Mouse (Mus musculus) adrenal gland, postnatal 25 days (tissue): Measurements from ENCODE around the gene Snx9. TPM values are rescaled to one million over a fixed set of nuclear protein-coding genes. Genes with fewer than 3 reads are reported as not detected.

ENCODE experiments used
- DNase-seq: peaks from one replicate; pipeline ENCODE4 v3.0.0; 2021; ENCODE audit warnings: mixed read lengths
- total RNA-seq: library from RNA; stranded (reverse); gene quantifications from 2 replicates; pipeline ENCODE4 v1.2.3, GENCODE M21; 2021

Gene Snx9
- total RNA-seq, 1 experiment from 2014 or later = 51.3 TPM

DNA sequence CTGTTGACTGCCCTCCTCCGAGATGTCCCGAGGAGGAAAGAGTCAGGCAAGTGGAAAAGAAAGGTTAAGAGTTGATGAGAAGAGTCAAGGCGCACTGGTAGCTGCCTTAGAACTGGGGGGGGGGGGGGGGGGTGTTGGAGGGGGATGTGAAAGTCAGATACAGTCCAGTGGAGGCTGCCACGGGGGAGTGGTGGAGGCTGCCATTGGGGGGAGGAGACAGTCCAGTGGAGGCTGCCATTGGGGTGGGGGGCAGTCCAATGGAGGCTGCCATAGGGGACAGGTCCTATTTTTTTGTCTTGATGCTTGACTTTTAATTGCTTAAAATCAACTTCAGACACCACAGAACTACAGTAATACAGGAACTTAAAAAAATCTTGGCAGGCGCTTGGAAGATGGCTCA, 91.0 kb downstream of the Snx9 start:
- DNase-seq = no peak

DNA sequence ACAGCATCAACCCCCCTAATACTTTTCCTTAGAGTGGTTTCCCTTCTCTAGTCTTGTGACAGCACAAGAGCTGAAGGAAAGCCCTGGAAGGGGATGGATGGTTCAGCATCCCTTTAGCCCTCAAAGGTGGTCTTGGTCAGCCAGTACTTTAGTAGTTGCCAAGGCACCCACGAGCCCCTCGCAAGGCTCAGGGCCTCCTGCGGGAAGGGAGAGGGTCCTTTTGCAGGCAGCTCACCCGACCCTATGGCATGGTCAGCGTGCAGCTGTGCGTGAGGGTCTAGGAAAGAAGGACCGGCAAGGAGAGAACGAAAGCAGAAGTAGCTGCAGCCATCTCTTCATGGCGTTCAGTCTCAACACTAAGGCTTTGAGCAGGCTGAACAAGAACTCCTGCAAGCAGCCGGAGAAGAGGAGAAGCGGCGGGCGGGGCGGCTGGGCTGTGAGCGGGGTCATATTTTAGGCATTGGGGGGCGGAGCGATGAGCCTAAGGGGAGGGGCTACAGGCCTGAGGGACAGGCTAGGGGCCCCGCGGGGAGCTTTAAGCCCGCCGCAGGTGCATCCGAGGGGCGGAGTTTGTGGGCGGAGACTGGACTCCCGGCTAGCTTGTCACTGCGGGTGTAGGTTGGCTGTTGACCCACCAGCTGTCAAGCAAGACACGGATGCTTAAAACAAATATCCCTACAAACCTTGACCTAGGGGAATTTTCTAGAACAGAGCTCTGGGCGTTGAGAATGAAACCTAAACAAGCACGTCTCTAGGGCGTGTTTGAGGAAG, 93.6 kb downstream of the Snx9 start:
- peak; percentile 81 for DNase-seq

DNA sequence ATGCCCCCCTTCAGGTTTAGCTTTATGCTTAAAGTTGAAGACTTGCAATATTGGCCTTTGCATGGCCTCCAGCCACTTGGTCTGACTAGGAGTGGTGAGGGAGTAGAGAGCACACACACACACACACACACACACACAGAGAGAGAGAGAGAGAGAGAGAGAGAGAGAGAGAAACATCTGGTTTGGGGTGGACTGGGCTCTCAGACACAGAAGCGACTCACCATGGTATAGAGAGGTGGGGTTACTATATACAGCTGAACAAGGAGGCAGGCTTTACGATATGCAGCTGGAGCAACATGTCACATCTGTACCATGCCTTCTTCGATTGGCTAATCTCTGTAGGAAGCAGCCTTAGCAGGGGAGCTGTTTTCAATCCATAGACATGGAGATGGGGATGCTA, 94.6 kb downstream of the Snx9 start:
- DNase-seq = no peak

DNA sequence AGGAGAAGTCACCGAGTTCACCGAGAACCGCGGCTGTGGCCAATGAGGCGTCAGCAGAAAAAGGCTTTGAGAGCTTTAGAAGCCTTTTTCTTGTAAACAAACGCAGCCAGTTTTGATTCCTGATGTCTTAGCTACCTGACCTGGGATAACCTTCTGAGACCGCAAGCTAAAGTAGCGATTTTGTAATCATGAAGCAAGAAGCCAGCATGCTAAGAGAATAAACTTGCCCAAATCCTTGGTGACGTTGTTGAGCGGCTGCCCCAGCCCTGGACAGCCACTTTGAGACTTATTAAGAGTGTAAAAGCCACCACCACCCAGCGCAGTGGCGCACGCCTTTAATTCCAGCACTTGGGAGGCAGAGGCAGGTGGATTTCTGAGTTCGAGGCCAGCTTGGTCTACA, 95.1 kb downstream of the Snx9 start:
- no peak for DNase-seq

DNA sequence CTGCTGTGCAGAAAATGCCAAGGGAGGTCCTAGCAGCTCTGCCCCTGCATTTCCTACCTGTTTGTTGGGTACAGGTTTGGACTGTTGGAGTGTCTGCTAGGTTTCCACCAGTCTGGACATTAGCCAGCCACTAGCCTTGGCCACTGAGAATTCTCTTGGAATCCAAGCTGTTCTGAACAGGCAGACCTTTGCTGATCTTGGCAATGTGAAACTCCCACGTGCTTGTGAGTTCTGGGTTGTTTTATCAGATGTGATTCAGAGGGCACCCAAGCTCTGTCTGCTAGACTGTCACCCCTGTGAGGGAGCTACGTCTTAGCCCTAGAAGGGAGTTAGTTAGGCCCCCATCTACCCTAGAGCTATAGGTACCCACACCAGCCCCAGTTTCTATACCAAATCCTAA, 96.3 kb downstream of the Snx9 start:
- peak; percentile 32 for DNase-seq

DNA sequence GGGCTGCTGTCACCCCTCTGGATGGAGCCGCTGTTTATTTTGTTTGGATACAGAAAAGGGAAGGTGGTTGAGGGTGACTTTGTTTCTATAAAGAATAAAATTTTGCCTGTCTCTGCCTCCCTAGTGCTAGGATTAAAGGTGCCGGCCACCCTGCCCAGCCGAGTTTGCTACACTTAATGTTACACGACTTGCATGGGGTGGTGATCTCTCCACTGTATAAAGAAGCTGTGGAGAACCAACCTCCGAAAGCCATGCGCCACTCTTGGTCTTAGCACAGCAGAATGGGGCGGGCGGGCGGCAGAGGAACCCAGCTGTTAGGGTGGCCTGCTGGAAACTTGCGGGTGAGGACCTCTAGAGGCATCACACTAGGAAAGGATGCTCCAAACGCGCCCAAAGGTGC, 98.7 kb downstream of the Snx9 start:
- no peak for DNase-seq

GRCm38 (mm10) chr17:5940792-5941191, 99.7 kb downstream of the Snx9 start:
- DNase-seq = peak; percentile 89

DNA sequence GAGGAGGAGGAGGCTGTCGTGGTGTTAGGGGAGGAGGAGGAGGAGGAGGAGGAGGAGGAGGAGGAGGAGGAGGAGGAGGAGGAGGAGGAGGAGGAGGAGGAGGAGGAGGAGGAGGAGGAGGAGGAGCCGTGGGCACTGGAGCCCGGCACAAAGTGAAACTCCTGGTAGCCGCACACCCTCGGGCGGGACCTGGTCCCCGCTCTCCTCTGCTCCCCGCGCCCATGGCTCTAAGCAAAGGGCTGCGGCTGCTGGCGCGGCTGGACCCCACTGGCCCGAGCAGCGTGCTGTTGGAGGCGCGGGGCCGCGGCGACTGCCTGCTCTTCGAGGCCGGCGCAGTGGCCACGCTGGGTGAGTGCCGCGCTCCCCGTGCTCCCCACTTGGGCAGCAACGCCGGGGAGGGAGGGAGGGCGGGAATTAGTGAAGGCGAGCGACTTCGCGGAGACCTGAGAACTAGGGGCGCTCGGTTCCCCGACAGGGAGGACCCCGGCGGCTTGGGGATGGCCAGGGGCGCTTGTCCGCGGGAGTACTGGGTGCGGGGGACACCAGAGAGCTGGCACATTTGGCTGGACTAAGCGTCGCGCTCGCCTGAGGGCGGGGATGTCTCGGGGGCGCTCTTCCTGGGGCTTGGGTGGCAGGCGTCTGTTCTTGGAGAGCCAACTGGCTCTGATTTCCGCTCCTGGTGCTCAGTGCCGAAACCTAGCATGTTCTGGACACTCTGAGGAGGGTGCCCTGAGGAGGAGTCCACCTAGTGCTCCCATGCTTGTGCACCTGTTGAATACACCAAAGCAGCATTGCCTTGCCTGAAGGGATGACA, 100.3 kb downstream of the Snx9 start, which contains the start of gene Synj2:
Synj2 (plus strand) TSS at position 51 of the 814 bp plus-strand sequence.
- peak; percentile 68 for DNase-seq

GRCm38 (mm10) chr17:5942156-5942555, 101.0 kb downstream of the Snx9 start:
- DNase-seq = no peak

- DNase-seq = no peak
Observed at GRCm38 (mm10) chr17:5943053-5943452, 101.9 kb downstream of the Snx9 start.

GRCm38 (mm10) chr17:5947039-5947438, 105.9 kb downstream of the Snx9 start:
- DNase-seq = no peak

- no peak for DNase-seq
Observed at GRCm38 (mm10) chr17:5952455-5952854, 111.3 kb downstream of the Snx9 start.

DNA sequence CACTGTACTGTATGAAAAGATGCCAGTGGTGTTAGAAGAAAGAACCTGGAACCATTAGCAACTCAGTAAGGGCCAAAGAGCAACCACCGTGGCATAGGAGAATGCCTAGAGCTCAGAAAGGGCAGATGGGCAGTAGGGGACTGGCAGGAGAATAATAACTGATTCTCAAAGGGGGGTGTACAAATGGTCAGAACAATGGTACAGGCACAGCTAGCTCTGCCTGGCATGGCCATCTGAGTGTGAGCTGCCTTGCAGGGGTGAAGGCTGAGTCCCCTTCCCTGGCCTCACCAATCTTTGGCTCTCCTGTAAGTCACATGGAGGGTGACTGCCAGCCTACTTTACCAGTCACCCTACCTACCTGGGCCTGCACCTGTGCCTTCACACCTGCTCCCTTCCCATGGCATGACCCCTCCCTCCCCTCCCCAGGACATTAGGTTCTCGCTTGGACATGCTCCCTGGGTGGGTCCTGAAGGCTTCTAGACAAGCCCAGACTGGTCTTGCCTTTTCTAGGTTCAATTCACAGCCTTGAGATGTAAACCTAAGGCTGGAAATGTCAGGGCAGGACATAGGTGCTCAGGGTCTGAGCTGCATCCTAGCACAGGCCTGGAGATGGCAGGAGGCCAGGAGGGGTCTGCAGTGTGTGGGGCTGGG, 115.3 kb downstream of the Snx9 start:
- DNase-seq = no peak

GRCm38 (mm10) chr17:5957097-5957496, 116.0 kb downstream of the Snx9 start:
- no peak for DNase-seq

DNA sequence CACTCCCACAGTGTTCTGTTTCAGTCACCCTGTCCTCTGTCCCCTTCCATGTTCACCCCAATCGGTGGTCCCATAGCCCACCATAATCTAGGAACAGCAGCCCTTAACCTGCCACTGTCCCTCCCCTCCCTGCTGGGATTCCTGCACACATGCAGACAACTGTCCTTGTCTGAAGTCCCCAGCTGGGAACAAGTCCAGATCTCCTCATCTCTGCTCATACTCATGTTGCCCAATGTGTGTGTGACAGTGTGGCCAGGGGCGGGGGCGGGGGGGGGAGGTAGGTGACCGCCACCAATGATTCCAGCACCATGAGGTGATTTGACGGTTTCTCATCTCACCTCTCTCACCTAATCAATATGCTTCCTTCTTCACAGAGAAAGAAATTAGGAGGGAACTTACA, 117.1 kb downstream of the Snx9 start:
- no peak for DNase-seq

DNA sequence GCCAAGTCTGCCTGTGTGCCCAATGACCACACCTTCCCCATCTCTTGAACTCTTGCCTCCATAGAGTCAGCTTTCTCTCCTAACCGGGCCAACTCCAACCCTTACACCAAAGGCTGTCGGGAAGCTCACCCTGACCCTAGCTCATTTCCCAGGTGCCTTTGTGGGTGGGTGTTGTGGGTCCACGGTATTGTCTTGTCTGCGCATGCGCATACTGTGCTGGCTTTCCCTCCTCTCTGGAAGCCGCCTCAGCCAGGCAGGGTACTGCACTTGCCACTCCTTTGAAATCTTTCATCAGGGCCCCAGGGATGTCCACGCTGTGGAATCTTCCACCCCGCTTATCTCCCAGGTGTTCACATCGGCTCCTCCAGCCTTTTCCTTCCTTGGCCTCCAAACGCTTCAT, 117.5 kb downstream of the Snx9 start:
- DNase-seq = no peak

DNA sequence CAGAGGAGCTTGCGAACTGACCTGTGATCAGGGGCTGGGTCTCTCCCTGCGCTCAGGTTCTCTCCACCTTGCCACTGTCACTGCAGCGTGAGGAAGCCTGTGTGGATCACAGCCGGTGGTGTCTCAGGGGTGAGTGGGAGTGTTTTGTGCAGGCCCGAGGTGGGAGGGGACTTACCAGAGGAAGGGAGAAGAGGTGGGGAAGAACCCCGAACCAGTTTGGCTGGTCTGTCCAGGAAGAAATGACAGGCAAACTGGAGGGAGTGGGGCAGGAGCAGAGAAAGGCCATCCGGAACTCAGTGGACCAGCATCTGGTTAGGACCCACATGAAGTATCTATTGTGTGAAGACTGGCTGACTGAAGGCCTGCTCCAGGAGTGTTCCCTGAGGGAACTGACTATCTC, 118.0 kb downstream of the Snx9 start:
- DNase-seq = no peak

DNA sequence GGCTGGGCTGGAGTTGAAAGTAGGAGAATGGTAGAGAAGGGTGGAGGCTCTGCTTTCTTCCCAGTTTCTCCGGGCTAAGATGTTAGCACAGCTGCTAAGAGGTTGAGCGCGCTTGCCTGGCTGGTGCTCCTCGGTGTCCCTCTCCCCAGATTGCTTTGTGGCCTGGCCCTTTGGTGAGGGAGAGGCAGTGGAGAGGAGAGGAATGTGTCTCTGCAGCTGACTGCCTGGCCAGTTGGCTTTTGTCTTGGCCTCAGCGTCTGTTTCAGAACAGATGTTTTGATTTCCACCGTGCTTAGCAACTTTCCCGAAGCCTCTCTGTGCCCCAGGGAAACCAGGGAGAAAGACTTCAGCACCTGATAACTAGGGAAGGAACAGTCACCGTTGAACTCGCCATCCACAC, 118.7 kb downstream of the Snx9 start:
- no peak for DNase-seq

GRCm38 (mm10) chr17:5963766-5964165, 122.6 kb downstream of the Snx9 start:
- no peak for DNase-seq

GRCm38 (mm10) chr17:5965084-5965781, 124.1 kb downstream of the Snx9 start:
- DNase-seq = no peak

- no peak for DNase-seq
Observed at GRCm38 (mm10) chr17:5966706-5967105, 125.6 kb downstream of the Snx9 start.

GRCm38 (mm10) chr17:5968562-5968961, 127.4 kb downstream of the Snx9 start:
- DNase-seq = no peak
